Mouse (Mus musculus) 3T3-L1 (cell line): ENCODE data around the gene Fcgrt.
A peak's percentile ranks its signal among the peaks of the same experiment; 100 is the strongest.

Experiments used
- DNase-seq: peaks from one replicate; pipeline ENCODE4 v3.0.0-alpha.2; 2015; ENCODE audit warnings: low read depth, low spot score

Gene Fcgrt

DNA sequence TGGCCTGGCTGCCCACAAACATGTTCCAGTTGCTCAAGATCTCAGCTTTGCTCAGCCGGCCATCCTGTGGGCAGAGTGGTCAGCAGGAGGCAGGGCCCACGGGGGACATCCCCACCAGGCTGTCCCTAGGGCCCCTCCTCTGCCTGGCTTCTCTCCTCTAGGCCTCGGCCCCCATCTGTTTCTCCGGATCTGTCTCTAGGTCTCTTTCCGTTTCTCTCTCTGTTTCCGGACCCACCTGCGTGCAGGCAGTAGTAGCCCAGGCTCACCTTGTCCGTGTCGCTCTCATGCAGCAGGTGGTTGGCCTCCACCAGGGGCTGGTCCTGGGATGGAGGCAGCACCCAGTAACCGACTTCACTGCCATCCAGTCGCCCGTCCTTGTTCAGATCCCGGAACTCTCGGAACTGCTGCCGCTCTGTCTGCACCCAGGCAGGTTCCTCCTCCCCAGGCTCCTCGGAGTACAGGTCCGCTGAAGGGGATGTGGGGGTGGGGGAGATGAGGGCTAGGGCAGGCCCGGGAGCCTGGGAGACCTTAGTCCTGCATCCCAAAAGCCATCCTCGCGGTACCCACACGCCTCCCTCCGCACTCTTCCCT, 20.3 kb downstream of the Fcgrt start:
- DNase-seq = no peak

DNA sequence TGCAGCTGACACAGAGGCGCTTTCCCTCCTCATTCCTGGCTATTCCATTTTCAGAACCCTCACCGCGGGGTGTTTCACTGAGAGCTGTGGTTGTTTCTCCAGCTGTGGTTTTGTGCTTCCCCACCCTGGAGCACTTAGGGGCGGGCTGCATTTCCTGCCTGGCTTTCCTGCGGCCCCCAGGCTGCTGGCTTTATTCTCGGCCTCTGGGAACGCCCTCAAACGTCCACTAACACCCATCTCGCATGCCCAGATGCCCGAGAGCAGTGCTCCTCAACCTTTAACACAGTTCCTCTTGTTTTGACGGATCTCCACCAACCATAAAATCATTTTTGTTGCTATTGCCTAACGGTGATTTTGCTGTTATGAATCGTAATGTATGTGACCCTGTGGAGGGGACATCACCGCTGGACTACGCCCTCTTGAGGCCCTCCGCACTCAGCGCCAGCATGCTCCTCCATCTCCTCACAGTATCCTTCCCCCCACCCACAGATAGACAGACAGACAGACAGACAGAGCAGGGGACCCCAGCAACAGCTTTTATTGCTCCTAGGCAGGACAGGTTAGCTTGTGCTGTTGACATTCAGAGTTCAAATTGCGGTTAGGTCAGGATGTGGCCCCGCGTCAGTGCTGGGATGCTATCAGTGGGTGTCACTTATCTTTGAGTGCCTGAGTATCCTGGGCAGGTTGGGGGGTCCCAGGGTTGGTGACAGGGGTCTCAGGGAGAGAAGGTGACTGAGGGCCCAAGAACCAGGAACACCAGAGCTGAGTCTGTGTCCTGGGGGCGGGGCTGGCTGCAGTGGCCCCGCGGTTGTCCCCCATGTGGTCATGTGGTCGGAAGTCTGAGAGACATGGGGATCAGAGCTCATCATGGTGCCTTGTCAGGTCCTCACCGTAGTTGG, 21.0 kb downstream of the Fcgrt start:
- DNase-seq = no peak

- peak; percentile 58 for DNase-seq
These were observed 22.6 kb downstream of the Fcgrt start for GRCm38 (mm10) chr7:45081016-45081415.

- peak; percentile 88 for DNase-seq
These were observed 23.8 kb downstream of the Fcgrt start for GRCm38 (mm10) chr7:45079856-45080255.

DNA sequence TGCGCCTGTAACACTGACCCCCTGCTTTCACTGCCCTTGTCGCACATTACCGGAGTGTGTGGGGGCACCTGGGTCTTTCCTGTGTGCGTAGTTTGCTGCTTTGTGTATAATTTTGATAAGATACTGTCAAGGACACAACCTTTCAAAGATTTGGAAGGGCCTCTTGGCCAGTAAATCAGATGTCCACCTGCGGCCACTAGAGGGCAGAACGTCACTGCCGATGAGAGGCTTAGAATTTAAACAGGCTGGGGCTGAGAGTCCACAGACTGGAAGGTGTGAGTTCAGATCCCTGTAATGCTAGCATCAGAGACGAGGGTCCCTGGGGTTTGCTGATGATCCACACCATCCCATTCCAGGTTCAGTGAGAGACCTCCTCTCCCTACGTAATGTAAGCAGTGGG, 25.1 kb downstream of the Fcgrt start:
- DNase-seq = peak; percentile 79

GRCm38 (mm10) chr7:45077829-45078228, 25.8 kb downstream of the Fcgrt start:
- no peak for DNase-seq

DNA sequence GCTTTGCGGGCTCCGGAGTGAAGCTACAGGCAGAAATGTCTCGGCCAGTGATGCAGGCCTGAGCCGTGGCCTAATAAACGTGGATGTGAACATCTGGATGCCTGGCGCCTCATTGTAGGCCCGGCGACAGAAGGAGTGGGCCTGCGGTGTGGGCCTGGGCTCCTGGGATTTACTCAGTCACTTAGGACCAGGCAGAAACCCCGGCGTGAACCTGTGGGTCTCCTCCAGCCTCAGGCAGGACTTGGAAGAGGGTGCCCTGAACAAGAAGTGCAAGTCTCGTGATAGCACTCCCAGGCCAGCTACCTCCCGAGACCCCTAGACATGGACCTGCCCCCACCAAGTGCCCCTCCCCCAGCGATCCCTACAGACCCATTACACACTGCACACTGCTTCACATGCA, 26.3 kb downstream of the Fcgrt start:
- no peak for DNase-seq

- no peak for DNase-seq
These were observed 27.1 kb downstream of the Fcgrt start for GRCm38 (mm10) chr7:45076501-45076900.

DNA sequence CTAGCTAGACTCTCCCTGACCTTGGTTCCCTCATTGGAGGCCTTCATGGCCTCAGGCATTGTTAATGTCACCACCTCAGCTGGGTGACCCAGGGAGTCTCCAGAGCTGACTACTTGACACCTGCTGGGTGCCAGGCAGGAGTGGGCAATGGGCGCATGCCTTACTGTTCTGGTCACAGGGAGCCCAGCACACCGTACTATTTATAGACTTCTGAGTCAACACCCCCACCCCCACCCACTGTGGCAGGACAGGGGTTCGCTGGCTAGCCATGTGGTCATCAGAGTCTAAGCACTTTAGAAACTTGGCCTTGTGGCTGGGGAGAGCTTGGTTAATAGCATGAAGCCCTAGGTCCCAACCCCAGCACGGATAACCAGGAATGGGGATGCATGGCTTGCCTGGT, 28.2 kb downstream of the Fcgrt start:
- peak; percentile 65 for DNase-seq

DNA sequence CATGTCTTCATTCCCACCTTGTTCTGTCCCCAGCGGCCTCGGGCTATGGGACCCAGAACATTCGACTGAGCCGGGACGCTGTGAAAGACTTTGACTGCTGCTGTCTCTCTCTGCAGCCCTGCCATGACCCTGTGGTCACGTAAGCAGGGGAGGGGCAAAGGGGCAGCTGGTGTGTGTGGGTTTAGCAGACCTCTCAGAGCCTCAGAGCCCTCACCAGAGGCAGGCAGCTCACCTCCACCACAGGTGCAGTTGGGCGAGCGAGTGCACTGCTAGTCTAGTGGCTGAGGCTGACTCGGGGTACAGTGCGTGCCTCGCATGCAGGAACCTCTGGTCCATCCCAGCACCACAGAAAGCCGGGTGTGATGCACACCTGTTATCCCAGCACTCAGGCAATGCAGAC, 29.7 kb downstream of the Fcgrt start:
- no peak for DNase-seq

DNA sequence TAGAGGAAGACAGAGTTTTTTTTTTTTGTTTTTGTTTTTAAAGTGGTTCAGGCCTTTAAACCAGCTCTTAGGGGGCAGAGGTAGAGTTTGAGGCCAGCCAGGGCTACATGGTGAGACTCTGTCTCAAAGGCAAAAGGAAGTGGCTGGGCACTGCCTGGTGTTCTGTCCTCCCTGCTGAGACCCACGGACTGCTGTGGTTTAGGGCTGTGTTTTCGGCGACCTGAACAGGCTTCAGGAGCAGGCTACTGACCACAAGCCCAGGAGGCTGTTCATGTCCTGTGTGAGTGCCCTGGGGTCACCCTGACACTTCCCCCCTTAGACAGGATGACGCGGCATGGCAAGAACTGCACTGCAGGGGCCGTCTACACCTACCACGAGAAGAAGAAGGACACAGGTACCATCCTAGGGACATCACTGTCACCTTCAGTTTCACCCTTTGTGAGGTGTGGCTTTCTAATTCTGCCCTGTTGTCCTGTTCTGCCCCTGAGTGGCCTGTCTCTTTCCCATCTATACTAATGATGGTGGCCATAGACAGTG, 30.4 kb downstream of the Fcgrt start:
- DNase-seq = no peak

DNA sequence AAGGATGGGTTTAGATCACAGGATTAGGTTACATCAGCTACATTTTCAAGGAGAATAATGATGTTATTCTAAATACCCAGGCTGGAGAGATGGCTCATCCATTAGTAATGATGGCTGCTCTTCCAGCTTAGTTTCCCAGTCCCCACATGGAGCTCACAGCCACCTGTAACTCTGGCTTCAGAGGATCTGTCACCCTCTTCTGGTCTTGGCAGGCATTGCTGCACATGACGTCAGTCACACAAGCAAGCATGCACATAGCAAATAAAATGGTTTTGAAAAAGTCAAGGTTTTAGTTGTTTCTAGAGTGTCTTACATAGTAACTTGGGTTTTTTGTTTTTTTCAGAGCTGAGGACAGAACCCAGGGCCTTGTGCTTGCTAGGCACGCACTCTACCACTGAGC, 31.4 kb downstream of the Fcgrt start:
- peak; percentile 62 for DNase-seq

DNA sequence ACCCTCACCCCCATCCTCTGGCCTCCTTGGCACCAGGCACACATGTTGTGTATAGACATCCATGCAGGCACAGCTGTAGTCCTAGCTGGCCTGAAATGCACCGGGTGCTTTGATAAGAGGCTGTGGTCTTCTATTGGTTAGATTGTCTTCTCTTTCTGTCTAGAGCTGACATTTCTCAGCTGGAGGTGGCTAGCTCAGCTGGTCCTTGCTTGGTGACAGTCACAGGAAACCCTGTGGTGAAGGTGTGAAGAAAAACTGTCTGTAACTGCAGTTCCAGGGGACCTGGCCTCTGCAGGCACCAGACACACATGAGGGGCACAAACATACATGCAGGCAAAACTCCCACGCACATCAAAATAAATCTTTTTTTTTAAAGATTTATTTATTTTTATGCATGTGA, 34.0 kb downstream of the Fcgrt start:
- DNase-seq = no peak

GRCm38 (mm10) chr7:45068000-45068318, 35.7 kb downstream of the Fcgrt start:
- DNase-seq = peak; percentile 74

DNA sequence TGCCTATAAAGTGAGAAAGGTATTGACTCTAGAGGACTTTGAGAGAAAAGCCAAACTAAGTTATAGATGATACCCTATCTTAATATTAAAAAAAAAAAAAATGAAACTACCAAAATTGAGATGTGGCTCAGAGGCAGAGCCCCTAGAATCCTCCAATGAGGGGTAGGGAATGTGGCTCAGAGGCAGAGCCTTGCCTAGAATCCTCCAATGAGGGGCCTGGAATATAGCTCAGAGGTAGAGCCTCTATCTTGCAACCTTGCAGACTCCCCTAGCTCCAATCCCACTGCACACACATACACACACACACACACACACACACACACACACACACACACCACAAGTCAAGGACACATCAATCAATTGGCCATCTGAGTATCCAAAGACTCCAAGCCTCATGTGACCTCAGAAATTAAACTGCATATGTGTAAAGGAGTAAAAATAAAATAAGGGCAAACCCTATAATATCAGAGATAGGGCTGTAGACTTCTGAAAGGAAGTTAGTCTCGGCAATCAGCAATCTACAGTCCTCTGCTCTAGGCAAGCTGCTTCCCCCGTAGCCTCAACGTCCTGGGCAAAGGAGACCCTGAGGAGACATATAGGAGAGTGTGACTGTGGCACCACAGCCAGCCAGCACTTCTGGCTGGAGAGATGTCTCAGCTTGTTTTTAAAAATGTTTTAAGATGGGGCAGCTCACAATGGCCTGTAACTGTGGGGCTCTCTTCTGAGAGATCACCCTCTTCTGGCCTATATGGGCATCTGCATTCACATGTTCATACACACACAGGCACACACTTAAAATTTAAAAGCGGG, 36.3 kb downstream of the Fcgrt start:
- no peak for DNase-seq

DNA sequence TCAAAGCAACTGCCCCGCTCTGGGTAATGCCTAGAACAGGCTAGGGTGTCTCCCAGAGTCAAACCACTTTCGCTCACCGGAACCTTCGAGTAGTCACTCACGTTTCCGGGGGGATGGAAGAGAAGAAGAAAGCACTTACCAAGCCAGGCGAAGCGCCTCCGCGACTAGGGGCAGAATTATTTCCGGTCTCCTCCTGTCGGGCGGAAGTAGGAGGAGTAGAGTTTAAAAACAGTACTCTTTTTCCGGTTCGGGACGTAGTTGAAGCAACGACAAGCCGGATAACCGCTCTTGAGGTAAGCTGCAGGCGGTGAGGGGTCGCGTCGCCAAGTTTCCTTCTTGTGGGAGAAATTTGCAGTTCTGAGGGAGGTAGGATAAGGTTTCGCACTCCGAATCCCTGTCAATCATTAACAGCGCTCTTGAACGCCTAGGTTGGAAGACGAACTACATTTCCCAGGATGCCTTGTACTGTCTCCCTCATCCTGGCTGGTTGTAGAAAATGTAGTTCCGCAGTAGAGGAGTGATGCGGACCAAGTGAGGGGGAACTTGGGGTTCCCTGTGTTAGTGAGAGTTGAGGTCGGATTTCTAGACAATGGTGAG, 41.3 kb downstream of the Fcgrt start, which contains the start of the genes Nosip and Prrg2:
Nosip (plus strand) TSS at position 191 of the 597 bp plus-strand sequence.
Prrg2 (minus strand) TSS at position 439 of the 597 bp plus-strand sequence.
- peak; percentile 97 for DNase-seq

GRCm38 (mm10) chr7:45061532-45062075, 42.0 kb downstream of the Fcgrt start:
- peak; percentile 33 for DNase-seq

- DNase-seq = no peak
These were observed 43.0 kb downstream of the Fcgrt start for GRCm38 (mm10) chr7:45060632-45061122.

DNA sequence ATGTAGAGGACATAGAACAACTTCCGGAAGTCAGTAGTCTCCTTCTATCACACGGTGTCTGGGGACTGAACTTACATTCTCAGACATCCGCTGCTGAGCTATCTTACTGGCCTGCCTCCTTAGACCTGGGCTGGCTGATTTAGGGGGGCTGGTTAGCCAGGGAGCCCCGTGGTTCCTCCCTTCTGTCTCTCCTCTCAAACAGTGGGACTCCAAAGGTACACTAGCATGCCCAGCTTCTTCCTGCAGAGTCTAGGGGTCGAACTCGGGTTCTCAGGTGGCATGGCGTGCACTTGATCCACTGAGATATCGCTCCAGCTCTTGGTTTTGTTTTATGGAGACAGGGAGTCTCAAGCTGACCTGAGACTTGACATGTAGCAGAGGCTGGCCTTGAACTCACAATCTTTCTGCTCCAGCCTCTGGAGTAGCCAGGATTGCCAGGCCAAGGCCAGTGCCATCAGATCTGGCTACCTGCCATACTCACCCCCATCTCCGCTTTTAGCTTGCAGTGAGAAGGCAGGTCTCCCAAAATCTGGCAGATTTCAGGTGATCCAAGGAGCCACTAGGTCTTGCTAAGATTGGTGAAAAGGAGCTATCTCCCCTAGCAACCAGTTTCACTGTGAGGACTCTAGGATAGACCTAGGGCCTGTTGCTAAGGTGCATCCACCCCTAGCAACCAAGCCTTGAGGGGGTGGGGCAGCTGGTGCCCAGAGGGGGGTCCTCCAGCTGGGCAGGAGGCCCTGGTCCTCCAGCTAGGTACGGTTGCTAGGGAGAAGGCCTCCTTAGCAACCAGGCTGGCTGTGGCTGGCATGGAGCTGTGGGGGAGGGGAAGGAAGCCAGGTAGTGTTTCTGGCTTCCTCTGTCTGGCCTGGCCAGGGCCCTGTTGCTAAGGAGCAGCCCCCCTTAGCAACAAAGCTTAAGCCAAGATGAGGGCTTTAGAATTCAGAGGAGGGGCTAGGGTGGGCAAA, 44.8 kb downstream of the Fcgrt start:
- DNase-seq = no peak

GRCm38 (mm10) chr7:45056972-45057348, 46.7 kb downstream of the Fcgrt start:
- no peak for DNase-seq
